ENCODE assay signal across 22 mouse cellular contexts in genomic region chr17:17900768-17901167, GRCm38 (mm10). TPM values are rescaled to one million over a fixed set of nuclear protein-coding genes. Genes with fewer than 3 reads are reported as not detected.
A peak's percentile ranks its signal among the peaks of the same experiment; 100 is the strongest.
DNase-seq lines count a peak whose midpoint lies in the region; ATAC-seq and TF ChIP-seq lines count a peak whose summit lies in the region.
"Had no signal": no experiment of that assay in that cellular context is flagged by ENCODE, and none has a peak within 500 bp of the region (broad histone marks: within the 10 kb centered on the region; RNA-seq: fewer than 3 reads in every experiment).

No protein-coding gene starts in this region.

- H3K4me3 ChIP-seq in kidney, adult 2 months (ENCODE audit: insufficient read depth, low read depth, low read length) = no peak overlapping the region
- H3K4me3 ChIP-seq in kidney, embryonic 14.5 days (ENCODE audit: low read length) = no peak overlapping the region
- H3K4me3 ChIP-seq in bone marrow macrophage, adult 2 months (ENCODE audit: insufficient read depth, low read length) = no peak overlapping the region
- H3K4me3 ChIP-seq: erythroblast, embryonic 14.5 days; kidney, embryonic 15.5 days; limb, embryonic 13.5 days had no signal

- peak; percentile 2 for DNase-seq in kidney, adult 2 months
- peak; percentile 72 for DNase-seq in 416B (ENCODE audit: low read depth)
- no peak for DNase-seq in left cerebral cortex, postnatal 14 days (ENCODE audit: low spot score in 2 of 2)
- DNase-seq in thymus, adult 18-20 months = no peak
- no peak for DNase-seq in embryo, embryonic 10 days (ENCODE audit: low spot score)
- DNase-seq: adrenal gland, postnatal 10 days; cerebellum, adult 9-10 months; right cerebral cortex, adult 18-20 months had no signal

- H3K4me1 ChIP-seq in kidney, adult 2 months (ENCODE audit: control insufficient read depth, insufficient read depth, low read length) = no peaks in the 10 kb centered on the region
- H3K4me1 ChIP-seq in kidney, embryonic 14.5 days (ENCODE audit: control insufficient read depth, insufficient read depth, low read length) = no peaks in the 10 kb centered on the region
- H3K4me1 ChIP-seq in bone marrow macrophage, adult 2 months (ENCODE audit: control insufficient read depth, insufficient read depth, low read length) = peaks cover 17% of the 10 kb centered on the region
- H3K4me1 ChIP-seq: kidney, embryonic 15.5 days; limb, embryonic 13.5 days had no signal

- no peak overlapping the region for H3K9ac ChIP-seq in kidney, embryonic 14.5 days (ENCODE audit: low read depth, low read length)
- H3K9ac ChIP-seq: kidney, embryonic 15.5 days; limb, embryonic 13.5 days had no signal

- ATAC-seq in kidney, embryonic 14.5 days (ENCODE audit: low FRiP score, low TSS enrichment) = no peak
- peak; percentile 84 for ATAC-seq in megakaryocyte, adult 5-6 weeks (ENCODE audit: poor library complexity, severe bottlenecking)
- ATAC-seq: forebrain, embryonic 16.5 days; hindbrain, postnatal 0 days had no signal

- H3K36me3 ChIP-seq in kidney, adult 2 months (ENCODE audit: control insufficient read depth, insufficient read depth, low read length) = no peaks in the 10 kb centered on the region
- H3K36me3 ChIP-seq in kidney, embryonic 14.5 days (ENCODE audit: control insufficient read depth, insufficient read depth, low read length) = no peaks in the 10 kb centered on the region
- H3K36me3 ChIP-seq: kidney, embryonic 15.5 days; limb, embryonic 13.5 days had no signal

- intact Hi-C loops in left cerebral cortex, postnatal 14 days (cut with DNase I) = no loop called here

- no peaks in the 10 kb centered on the region for H3K9me3 ChIP-seq in kidney, embryonic 14.5 days (ENCODE audit: control insufficient read depth, low read length)
- H3K9me3 ChIP-seq: kidney, embryonic 15.5 days; limb, embryonic 13.5 days had no signal

- H3K27ac ChIP-seq in kidney, adult 2 months (ENCODE audit: insufficient read depth, low read depth, low read length) = no peak overlapping the region
- no peak overlapping the region for H3K27ac ChIP-seq in kidney, embryonic 14.5 days (ENCODE audit: low read depth, low read length)
- H3K27ac ChIP-seq in bone marrow macrophage, adult 2 months (ENCODE audit: insufficient read depth, low read depth, low read length) = peak overlapping the region; percentile 68
- H3K27ac ChIP-seq: hindbrain, postnatal 0 days; kidney, embryonic 15.5 days; limb, embryonic 13.5 days had no signal

- no peak for TF ChIP-seq CTCF in kidney, adult 2 months (conservative IDR thresholded peaks at IDR 0.05; ENCODE audit: insufficient read depth, insufficient read length, low read depth, low read length)
- TF ChIP-seq CTCF in bone marrow macrophage, adult 2 months (IDR thresholded peaks at IDR 0.05; ENCODE audit: low read depth, low read length) = no peak

- no peaks in the 10 kb centered on the region for H3K27me3 ChIP-seq in kidney, adult 2 months (replicated peaks; ENCODE audit: control insufficient read depth, insufficient read depth, low read length)
- H3K27me3 ChIP-seq in kidney, embryonic 14.5 days (ENCODE audit: control insufficient read depth, insufficient read depth, low read length) = no peaks in the 10 kb centered on the region
- H3K27me3 ChIP-seq: kidney, embryonic 15.5 days; limb, embryonic 13.5 days had no signal

- no peak overlapping the region for H3K4me2 ChIP-seq in kidney, embryonic 14.5 days (replicated peaks; ENCODE audit: low read depth, low read length)
- H3K4me2 ChIP-seq: heart, embryonic 11.5 days; kidney, embryonic 15.5 days; limb, embryonic 13.5 days had no signal

- no peak for TF ChIP-seq POLR2A in kidney, adult 2 months (IDR thresholded peaks at IDR 0.05; ENCODE audit: low read depth, low read length)
- TF ChIP-seq POLR2A in bone marrow macrophage, adult 2 months (IDR thresholded peaks at IDR 0.05; ENCODE audit: borderline replicate concordance, low read depth, low read length) = no peak

- 98% methylated on average over 1 of the region's 1 CpGs for WGBS in kidney, adult 2 months
- WGBS in kidney, embryonic 14.5 days = 95% methylated on average over 1 of the region's 1 CpGs

RNA-seq across cellular contexts. Expression of gene Fpr3, which starts 13.1 kb away (rescaled TPM):
- not detected in 2 replicates for polyA plus RNA-seq in kidney, adult 2 months (2012; rRNA removed)
- polyA plus RNA-seq in kidney, embryonic 14.5 days (2014; fragmentation: Nextera tagmentation; extraction: Ambion mirVana) = not detected in 2 replicates
- not detected in 2 replicates for polyA plus RNA-seq in bone marrow macrophage, adult 2 months (2012; ENCODE audit: insufficient read depth, insufficient read length, missing spikeins)
- total RNA-seq in megakaryocyte, adult 5-6 weeks (2015) = not detected in 2 replicates
- not detected in 2 replicates for total RNA-seq in megakaryocyte, adult 5-6 weeks (2017)
- total RNA-seq in left cerebral cortex, postnatal 14 days (2021) = not detected
- total RNA-seq: adrenal gland, postnatal 10 days; gastrocnemius, adult 18-20 months; heart, postnatal 25 days; hindbrain, postnatal 0 days; left cerebral cortex, adult 8-10 months; MEL had no signal
- polyA plus RNA-seq: C2C12; erythroblast, embryonic 14.5 days; forebrain, embryonic 16.5 days; heart, embryonic 11.5 days; hindbrain, postnatal 0 days; kidney, embryonic 15.5 days; limb, embryonic 13.5 days had no signal

RNA-seq across cellular contexts. Expression of gene Fpr2, which starts 13.1 kb away (rescaled TPM):
- polyA plus RNA-seq in kidney, adult 2 months (2012; rRNA removed) = 0.14 and 0.16 TPM in 2 replicates
- 0.23 and 0.34 TPM in 2 replicates for polyA plus RNA-seq in kidney, embryonic 14.5 days (2014; fragmentation: Nextera tagmentation; extraction: Ambion mirVana)
- 54.1 and 56.6 TPM in 2 replicates for polyA plus RNA-seq in bone marrow macrophage, adult 2 months (2012; ENCODE audit: insufficient read depth, insufficient read length, missing spikeins)
- 335 and 343 TPM in 2 replicates for total RNA-seq in megakaryocyte, adult 5-6 weeks (2015)
- 80.8 and 91.0 TPM in 2 replicates for total RNA-seq in megakaryocyte, adult 5-6 weeks (2017)
- not detected for total RNA-seq in left cerebral cortex, postnatal 14 days (2021)
- total RNA-seq: gastrocnemius, adult 18-20 months; heart, postnatal 25 days; hindbrain, postnatal 0 days; left cerebral cortex, adult 8-10 months; MEL had no signal
- polyA plus RNA-seq: C2C12; erythroblast, embryonic 14.5 days; forebrain, embryonic 16.5 days; heart, embryonic 11.5 days; limb, embryonic 13.5 days had no signal

RNA-seq across cellular contexts. Expression of gene Fpr1, which starts 17.0 kb away (rescaled TPM):
- polyA plus RNA-seq in kidney, adult 2 months (2012; rRNA removed) = 0.07 TPM in 1 of 2 replicates, not detected in the other
- polyA plus RNA-seq in kidney, embryonic 14.5 days (2014; fragmentation: Nextera tagmentation; extraction: Ambion mirVana) = 0.16 TPM in 1 of 2 replicates, not detected in the other
- polyA plus RNA-seq in bone marrow macrophage, adult 2 months (2012; ENCODE audit: insufficient read depth, insufficient read length, missing spikeins) = 17.9 and 19.5 TPM in 2 replicates
- total RNA-seq in megakaryocyte, adult 5-6 weeks (2015) = 65.4 and 74.3 TPM in 2 replicates
- 53.9 and 57.5 TPM in 2 replicates for total RNA-seq in megakaryocyte, adult 5-6 weeks (2017)
- total RNA-seq in left cerebral cortex, postnatal 14 days (2021) = not detected
- total RNA-seq: gastrocnemius, adult 18-20 months; hindbrain, postnatal 0 days; left cerebral cortex, adult 8-10 months; MEL had no signal
- polyA plus RNA-seq: C2C12; erythroblast, embryonic 14.5 days; forebrain, embryonic 16.5 days; heart, embryonic 11.5 days; hindbrain, postnatal 0 days; limb, embryonic 13.5 days had no signal

RNA-seq across cellular contexts. Expression of gene Has1, which starts 45.8 kb away (rescaled TPM):
- 0.08 and 0.10 TPM in 2 replicates for polyA plus RNA-seq in kidney, adult 2 months (2012; rRNA removed)
- 1.1 and 1.6 TPM in 2 replicates for polyA plus RNA-seq in kidney, embryonic 14.5 days (2014; fragmentation: Nextera tagmentation; extraction: Ambion mirVana)
- polyA plus RNA-seq in bone marrow macrophage, adult 2 months (2012; ENCODE audit: insufficient read depth, insufficient read length, missing spikeins) = not detected in 2 replicates
- not detected in 2 replicates for total RNA-seq in megakaryocyte, adult 5-6 weeks (2015)
- total RNA-seq in megakaryocyte, adult 5-6 weeks (2017) = not detected in 2 replicates
- total RNA-seq in left cerebral cortex, postnatal 14 days (2021) = under 1 TPM; 0.26 to 0.32 TPM
- total RNA-seq: MEL had no signal
- polyA plus RNA-seq: erythroblast, embryonic 14.5 days had no signal

Comparison
In these comparisons a context has a peak if more than half of its experiments do, and no peak if none do; other contexts are left out.
1. DNase-seq: peak in kidney, adult 2 months (single experiment) and 416B (single experiment); none in left cerebral cortex, postnatal 14 days (0 of 2), thymus, adult 18-20 months (0 of 2) and embryo, embryonic 10 days (single experiment).
2. RNA of gene Fpr2, which starts 13.1 kb away (polyA plus RNA-seq): 54.1 to 56.6 TPM in bone marrow macrophage, adult 2 months; 0.23 to 0.34 TPM in kidney, embryonic 14.5 days and 0.14 to 0.16 TPM in kidney, adult 2 months; every median in the first group is over 10 times any median in the second.
3. RNA of gene Fpr1, which starts 17.0 kb away (polyA plus RNA-seq): 17.9 to 19.5 TPM in bone marrow macrophage, adult 2 months; 0.16 TPM in kidney, embryonic 14.5 days and 0.07 TPM in kidney, adult 2 months; every median in the first group is over 10 times any median in the second.